Mouse (Mus musculus) liver, embryonic 16.5 days (tissue): ENCODE measurements around the gene Gabrb1. TPM values are rescaled to one million over a fixed set of nuclear protein-coding genes. Genes with fewer than 3 reads are reported as not detected.

Experiments used
- ATAC-seq: fragments of 200-750 bp; cut with Nextera tagmentation; 2 replicates; pipeline ENCODE4 v1.8.0; 2017; ENCODE audit warnings: low read depth, mild to moderate bottlenecking, moderate number of reproducible peaks, moderate library complexity
- H3K27ac ChIP-seq: fragments of 300-500 bp; sonication (generic); 2 replicates; pipeline ENCODE4 v1.5.1; 2014; ENCODE audit warnings: mild to moderate bottlenecking, low read length
- H3K27me3 ChIP-seq: fragments of 300-500 bp; sonication (generic); 2 replicates; pipeline ENCODE4 v1.6.1; 2014; ENCODE audit warnings: low read depth, low read length, mixed read lengths; ENCODE audit not compliant: control insufficient read depth, insufficient read depth
- H3K36me3 ChIP-seq: fragments of 300-500 bp; sonication (generic); 2 replicates; pipeline ENCODE4 v1.6.1; 2014; ENCODE audit warnings: mild to moderate bottlenecking; ENCODE audit not compliant: control insufficient read depth, insufficient read depth
- H3K4me1 ChIP-seq: fragments of 300-500 bp; sonication (generic); 2 replicates; pipeline ENCODE4 v1.6.1; 2014; ENCODE audit warnings: low read depth, low read length, mixed read lengths; ENCODE audit not compliant: control insufficient read depth
- H3K4me2 ChIP-seq: fragments of 300-500 bp; sonication (generic); 2 replicates; pipeline ENCODE4 v1.6.1; 2014; ENCODE audit warnings: low read depth, low read length, mixed read lengths
- H3K4me3 ChIP-seq: fragments of 300-500 bp; sonication (generic); 2 replicates; pipeline ENCODE4 v1.5.1; 2014; ENCODE audit warnings: low read depth, mild to moderate bottlenecking, low read length
- H3K9ac ChIP-seq: fragments of 300-500 bp; sonication (generic); 2 replicates; pipeline ENCODE4 v1.6.1; 2014; ENCODE audit warnings: low read depth, low read length
- H3K9me3 ChIP-seq: fragments of 300-500 bp; sonication (generic); replicated peaks from 2 replicates; pipeline ENCODE4 v1.6.1; 2016; ENCODE audit warnings: low read length; ENCODE audit not compliant: control insufficient read depth
- WGBS: fragments of 180-500 bp; shearing (Covaris S2); extraction: QIAGEN DNeasy Blood & Tissue Kit; methylation state at CpG from one replicate; pipeline ENCODE4 v1.1.7; 2014; ENCODE audit not compliant: insufficient replicate concordance; 5-methylcytosine and 5-hydroxymethylcytosine counted together
- polyA plus RNA-seq: library from polyadenylated mRNA; unstranded; fragments of >200 nt; fragmentation: Nextera tagmentation; extraction: Ambion mirVana; gene quantifications from 2 replicates; pipeline ENCODE4 v1.2.1, GENCODE M21; 2015

Gabrb1 gene
- polyA plus RNA-seq, 1 experiment from 2014 or later: 0.07 TPM

DNA sequence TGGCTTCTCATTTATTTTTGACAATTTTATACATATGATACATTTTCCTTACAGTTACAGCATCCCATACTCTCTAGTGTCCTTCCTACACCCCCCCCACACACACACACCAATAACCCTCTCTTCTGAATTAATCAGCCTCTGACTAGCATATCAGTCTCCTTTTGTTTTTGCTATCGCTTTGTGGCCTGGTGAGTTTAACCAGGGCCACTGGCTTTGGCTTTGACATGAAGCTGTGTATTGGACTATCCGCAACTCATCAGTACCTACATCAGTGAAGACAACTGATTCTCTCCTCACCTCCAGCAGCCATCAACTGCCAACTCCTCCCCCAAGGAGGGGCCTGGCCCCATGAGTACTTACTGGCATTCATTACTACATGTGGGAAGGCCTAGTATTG, 437.1 kb downstream of the Gabrb1 start:
- H3K36me3 ChIP-seq: no peaks in the 10 kb centered on the region
- 63% methylated on average over 2 of the region's 2 CpGs for WGBS
- H3K4me2 ChIP-seq: no peak overlapping the region
- no peak overlapping the region for H3K9ac ChIP-seq
- H3K27me3 ChIP-seq: no peaks in the 10 kb centered on the region
- H3K9me3 ChIP-seq: no peaks in the 10 kb centered on the region
- ATAC-seq: no peak
- no peak overlapping the region for H3K27ac ChIP-seq
- H3K4me1 ChIP-seq: no peaks in the 10 kb centered on the region
- no peak overlapping the region for H3K4me3 ChIP-seq

GRCm38 (mm10) chr5:72104274-72104921, 446.5 kb downstream of the Gabrb1 start:
- Histone ChIP-seq H3K27ac (no peak overlapping the region), H3K9me3 (no peaks in the 10 kb centered on the region), H3K36me3 (no peaks in the 10 kb centered on the region), H3K4me2 (no peak overlapping the region), H3K4me3 (no peak overlapping the region), H3K27me3 (no peaks in the 10 kb centered on the region), H3K9ac (no peak overlapping the region), H3K4me1 (no peaks in the 10 kb centered on the region)
- ATAC-seq: no peak
- WGBS: 59% methylated on average over 7 of the region's 7 CpGs

DNA sequence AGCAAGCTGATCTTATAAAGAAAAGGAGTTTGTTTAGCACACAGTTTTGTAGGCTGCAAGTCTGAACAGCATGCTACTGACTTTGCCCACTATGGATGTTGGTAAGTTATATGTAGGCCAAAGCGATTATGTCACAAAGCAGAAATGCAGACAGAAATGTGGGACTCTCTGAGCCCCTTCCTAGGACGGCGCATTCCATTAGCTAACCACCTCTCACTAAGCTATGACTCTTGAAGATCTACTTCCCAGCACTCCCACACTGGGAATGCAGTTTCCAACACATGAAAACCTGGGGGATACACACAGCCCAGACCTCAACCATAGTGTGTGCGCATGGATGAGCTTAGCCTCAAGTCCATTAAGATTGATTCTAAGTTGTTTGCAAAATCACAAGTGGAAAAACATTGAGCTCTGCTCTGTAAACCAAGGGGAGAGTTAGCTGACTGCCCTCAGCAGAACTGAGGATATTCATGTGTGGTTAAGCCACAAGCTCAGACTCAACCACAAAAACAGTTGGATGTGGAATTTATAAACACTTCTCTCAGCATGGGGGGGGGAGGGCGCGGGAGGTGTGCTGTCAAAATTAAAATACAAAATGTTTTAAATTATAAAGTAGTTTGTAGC, 464.6 kb downstream of the Gabrb1 start:
- H3K36me3 ChIP-seq: no peaks in the 10 kb centered on the region
- 53% methylated on average over 6 of the region's 6 CpGs for WGBS
- H3K9ac ChIP-seq: no peak overlapping the region
- no peak overlapping the region for H3K4me3 ChIP-seq
- H3K27me3 ChIP-seq: no peaks in the 10 kb centered on the region
- H3K4me1 ChIP-seq: no peaks in the 10 kb centered on the region
- no peak for ATAC-seq
- H3K9me3 ChIP-seq: no peaks in the 10 kb centered on the region
- H3K27ac ChIP-seq: no peak overlapping the region
- H3K4me2 ChIP-seq: no peak overlapping the region

DNA sequence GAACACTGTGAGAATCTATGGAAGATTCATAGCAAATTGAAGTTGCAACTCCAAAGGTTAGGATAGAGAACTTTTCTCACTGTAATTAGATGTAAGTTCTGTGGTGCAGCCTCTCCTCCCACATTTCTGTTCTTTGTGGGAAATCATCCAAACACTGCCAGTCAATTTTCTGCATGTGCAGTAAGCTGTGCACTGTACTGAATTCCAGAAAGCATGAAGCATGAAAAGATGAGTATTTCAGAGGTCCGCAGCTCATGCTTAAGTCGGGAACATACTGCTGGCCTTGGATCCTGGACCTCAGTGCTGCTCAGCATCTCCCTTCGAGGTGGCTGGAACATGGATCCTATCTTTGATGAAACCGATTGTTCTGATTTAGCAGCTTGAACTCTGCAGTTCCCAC, 468.8 kb downstream of the Gabrb1 start:
- Histone ChIP-seq H3K9ac (no peak overlapping the region), H3K4me3 (no peak overlapping the region), H3K36me3 (no peaks in the 10 kb centered on the region), H3K27ac (no peak overlapping the region), H3K4me2 (no peak overlapping the region), H3K27me3 (no peaks in the 10 kb centered on the region), H3K9me3 (no peaks in the 10 kb centered on the region), H3K4me1 (no peaks in the 10 kb centered on the region)
- ATAC-seq: no peak
- 60% methylated on average over 4 of the region's 4 CpGs for WGBS

DNA sequence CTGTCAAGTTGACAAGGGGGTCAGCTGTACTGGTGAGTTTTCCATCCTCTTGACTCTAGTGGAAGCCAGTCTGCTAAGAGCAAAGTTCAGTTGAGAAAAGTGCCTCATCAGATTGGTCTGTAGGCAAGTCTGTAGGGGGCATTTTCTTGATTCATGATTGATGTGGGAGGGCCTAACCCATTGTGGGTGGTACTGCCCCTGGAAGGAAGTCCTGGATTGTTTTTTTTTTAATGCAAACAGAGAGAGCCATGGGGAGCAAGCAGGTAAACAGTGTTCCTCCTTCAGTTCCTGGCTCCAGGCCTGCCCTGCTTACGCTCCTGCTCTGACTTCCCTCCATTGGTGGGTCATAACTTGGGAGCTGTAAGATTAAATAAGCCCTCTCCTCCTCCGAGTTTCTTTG, 476.0 kb downstream of the Gabrb1 start:
- no peak overlapping the region for H3K4me2 ChIP-seq
- no peak for ATAC-seq
- no peaks in the 10 kb centered on the region for H3K9me3 ChIP-seq
- no peak overlapping the region for H3K4me3 ChIP-seq
- H3K4me1 ChIP-seq: no peaks in the 10 kb centered on the region
- no peak overlapping the region for H3K9ac ChIP-seq
- no peaks in the 10 kb centered on the region for H3K36me3 ChIP-seq
- no peaks in the 10 kb centered on the region for H3K27me3 ChIP-seq
- 33% methylated on average over 2 of the region's 2 CpGs for WGBS
- no peak overlapping the region for H3K27ac ChIP-seq

DNA sequence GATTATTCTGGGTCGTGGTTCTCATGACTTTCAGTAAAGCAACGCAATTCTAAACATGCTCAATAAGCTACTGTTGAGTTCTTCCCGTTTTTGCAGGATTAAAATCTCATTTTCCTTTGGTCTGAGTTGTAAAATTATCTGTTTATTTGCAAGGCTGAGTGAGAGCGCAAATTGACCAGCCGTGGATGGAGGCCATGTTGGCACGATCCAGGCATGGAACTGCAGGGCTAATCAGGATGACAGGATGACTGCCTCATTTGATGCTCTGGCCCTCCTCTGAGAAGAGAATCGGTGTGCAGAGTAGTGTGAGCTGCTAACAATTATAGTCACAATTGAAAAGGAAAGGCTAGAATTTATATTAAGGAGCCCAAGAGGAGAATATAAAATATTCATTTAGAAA, 480.3 kb downstream of the Gabrb1 start:
- no peaks in the 10 kb centered on the region for H3K27me3 ChIP-seq
- WGBS: 70% methylated on average over 7 of the region's 7 CpGs
- no peak for ATAC-seq
- H3K4me3 ChIP-seq: no peak overlapping the region
- H3K36me3 ChIP-seq: no peaks in the 10 kb centered on the region
- no peak overlapping the region for H3K9ac ChIP-seq
- no peak overlapping the region for H3K27ac ChIP-seq
- no peaks in the 10 kb centered on the region for H3K9me3 ChIP-seq
- no peak overlapping the region for H3K4me2 ChIP-seq
- H3K4me1 ChIP-seq: no peaks in the 10 kb centered on the region

DNA sequence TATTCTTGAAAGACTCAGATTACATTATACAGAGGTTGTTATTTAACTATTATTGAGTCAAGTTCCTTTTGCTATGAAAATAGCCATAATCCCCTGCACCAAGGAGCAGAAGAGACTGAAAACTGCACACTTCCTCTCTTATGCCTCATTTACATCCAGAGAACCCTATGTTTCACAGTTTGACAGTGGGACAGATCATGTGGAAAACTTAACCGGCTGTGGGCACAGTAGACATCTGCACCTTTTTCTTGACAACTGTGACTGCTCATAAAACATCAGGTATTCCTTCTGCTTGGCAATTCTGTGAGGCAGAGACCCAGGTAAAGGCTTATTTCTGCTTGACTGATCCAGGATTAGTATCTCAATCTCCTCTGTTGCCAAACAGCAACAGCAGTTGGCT, 481.7 kb downstream of the Gabrb1 start:
- no peaks in the 10 kb centered on the region for H3K36me3 ChIP-seq
- WGBS: 54% methylated on average over 1 of the region's 1 CpGs
- no peaks in the 10 kb centered on the region for H3K4me1 ChIP-seq
- no peak overlapping the region for H3K4me3 ChIP-seq
- no peak overlapping the region for H3K9ac ChIP-seq
- H3K27me3 ChIP-seq: no peaks in the 10 kb centered on the region
- no peaks in the 10 kb centered on the region for H3K9me3 ChIP-seq
- ATAC-seq: no peak
- H3K27ac ChIP-seq: no peak overlapping the region
- no peak overlapping the region for H3K4me2 ChIP-seq

GRCm38 (mm10) chr5:72148679-72149078, 490.8 kb downstream of the Gabrb1 start:
- H3K36me3 ChIP-seq: no peaks in the 10 kb centered on the region
- no peak overlapping the region for H3K9ac ChIP-seq
- WGBS: 74% methylated on average over 5 of the region's 5 CpGs
- H3K4me3 ChIP-seq: no peak overlapping the region
- H3K4me2 ChIP-seq: no peak overlapping the region
- no peak for ATAC-seq
- no peaks in the 10 kb centered on the region for H3K27me3 ChIP-seq
- no peaks in the 10 kb centered on the region for H3K4me1 ChIP-seq
- no peak overlapping the region for H3K27ac ChIP-seq
- H3K9me3 ChIP-seq: no peaks in the 10 kb centered on the region

GRCm38 (mm10) chr5:72150870-72151269, 493.0 kb downstream of the Gabrb1 start:
- H3K27me3 ChIP-seq: no peaks in the 10 kb centered on the region
- H3K36me3 ChIP-seq: no peaks in the 10 kb centered on the region
- H3K4me2 ChIP-seq: no peak overlapping the region
- H3K4me1 ChIP-seq: no peaks in the 10 kb centered on the region
- H3K9ac ChIP-seq: no peak overlapping the region
- 86% methylated on average over 5 of the region's 5 CpGs for WGBS
- H3K9me3 ChIP-seq: no peaks in the 10 kb centered on the region
- no peak overlapping the region for H3K4me3 ChIP-seq
- ATAC-seq: no peak
- no peak overlapping the region for H3K27ac ChIP-seq
